Mouse (Mus musculus) lung, postnatal 0 days (tissue): ENCODE data around the gene Ptpn14.

Experiments used
- CTCF ChIP-seq: IDR thresholded peaks from 2 replicates; pipeline ENCODE4 v1.5.1; 2016; ENCODE audit warnings: antibody characterized with exemption, mild to moderate bottlenecking
- EP300 ChIP-seq: IDR thresholded peaks from 2 replicates; pipeline ENCODE4 v1.6.1; 2016; ENCODE audit warnings: antibody characterized with exemption, mild to moderate bottlenecking, control low read depth

DNA sequence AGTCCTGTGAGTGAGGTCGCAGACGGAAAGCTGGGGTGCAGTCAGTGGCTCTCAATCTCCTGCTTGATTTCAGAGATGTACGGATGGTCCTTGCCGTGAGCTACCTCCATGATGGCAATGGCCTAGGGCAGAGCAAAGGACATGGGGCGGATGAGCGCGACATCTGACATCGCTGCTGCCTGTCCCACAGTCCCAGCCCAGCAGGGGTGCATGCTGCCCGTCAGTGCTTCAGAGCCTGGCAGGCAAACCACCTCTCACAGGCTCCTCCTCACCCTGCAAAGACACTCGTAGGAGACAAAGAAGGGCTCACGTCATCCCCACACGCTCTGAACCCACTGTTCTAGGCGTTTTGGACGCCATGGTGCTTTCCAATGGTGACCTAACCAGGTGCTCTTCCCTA is 152.7 kb downstream of the Ptpn14 start:
- TF ChIP-seq CTCF (no peak), EP300 (no peak)
